Mouse (Mus musculus): ENCODE measurements around the gene Usp10. TPM values are rescaled to one million over a fixed set of nuclear protein-coding genes. Genes with fewer than 3 reads are reported as not detected.

Usp10 gene
- polyA plus RNA-seq, 1 experiment from 2014 or later: 112 TPM

- Histone ChIP-seq H3K27ac (ENCODE audit: poor library complexity, severe bottlenecking) (no peak overlapping the region), H3K9me3 (replicated peaks) (no peaks in the 10 kb centered on the region), H3K27me3 (replicated peaks) (no peaks in the 10 kb centered on the region), H3K4me3 (no peak overlapping the region), H3K9ac (no peak overlapping the region), H3K4me2 (no peak overlapping the region), H3K36me3 (peaks cover 59% of the 10 kb centered on the region), H3K4me1 (replicated peaks) (peaks cover 21% of the 10 kb centered on the region)
- ATAC-seq (ENCODE audit: insufficient number of reproducible peaks, low FRiP score): no peak
- 90% methylated on average over 7 of the region's 7 CpGs for WGBS
These were observed 28.3 kb downstream of the Usp10 start for GRCm38 (mm10) chr8:119938481-119938880.

GRCm38 (mm10) chr8:119939336-119939735 is 29.2 kb downstream of the Usp10 start:
- ATAC-seq (ENCODE audit: insufficient number of reproducible peaks, low FRiP score): no peak
- Histone ChIP-seq H3K9me3 (replicated peaks) (no peaks in the 10 kb centered on the region), H3K27me3 (replicated peaks) (no peaks in the 10 kb centered on the region), H3K4me3 (no peak overlapping the region), H3K4me1 (replicated peaks) (peaks cover 21% of the 10 kb centered on the region), H3K9ac (no peak overlapping the region), H3K27ac (ENCODE audit: poor library complexity, severe bottlenecking) (no peak overlapping the region), H3K36me3 (peaks cover 59% of the 10 kb centered on the region), H3K4me2 (no peak overlapping the region)
- 91% methylated on average over 2 of the region's 2 CpGs for WGBS

- Histone ChIP-seq H3K36me3 (peaks cover 66% of the 10 kb centered on the region), H3K4me1 (replicated peaks) (peaks cover 14% of the 10 kb centered on the region), H3K27me3 (replicated peaks) (no peaks in the 10 kb centered on the region), H3K27ac (ENCODE audit: poor library complexity, severe bottlenecking) (no peak overlapping the region), H3K9me3 (replicated peaks) (no peaks in the 10 kb centered on the region), H3K4me3 (no peak overlapping the region), H3K4me2 (no peak overlapping the region), H3K9ac (no peak overlapping the region)
- WGBS: 95% methylated on average over 18 of the region's 18 CpGs
- no peak for ATAC-seq (ENCODE audit: insufficient number of reproducible peaks, low FRiP score)
These were observed 31.3 kb downstream of the Usp10 start for GRCm38 (mm10) chr8:119941471-119941870.

- no peaks in the 10 kb centered on the region for H3K9me3 ChIP-seq (replicated peaks)
- WGBS: 97% methylated on average over 10 of the region's 10 CpGs
- no peaks in the 10 kb centered on the region for H3K27me3 ChIP-seq (replicated peaks)
- peaks cover 64% of the 10 kb centered on the region for H3K36me3 ChIP-seq
- H3K9ac ChIP-seq: no peak overlapping the region
- no peak for ATAC-seq (ENCODE audit: insufficient number of reproducible peaks, low FRiP score)
- peaks cover 19% of the 10 kb centered on the region for H3K4me1 ChIP-seq (replicated peaks)
- H3K4me3 ChIP-seq: no peak overlapping the region
- H3K27ac ChIP-seq (ENCODE audit: poor library complexity, severe bottlenecking): no peak overlapping the region
- no peak overlapping the region for H3K4me2 ChIP-seq
These were observed 33.5 kb downstream of the Usp10 start for GRCm38 (mm10) chr8:119943616-119944015.

- Histone ChIP-seq H3K9ac (no peak overlapping the region), H3K27me3 (replicated peaks) (no peaks in the 10 kb centered on the region), H3K9me3 (replicated peaks) (no peaks in the 10 kb centered on the region), H3K4me1 (replicated peaks) (peaks cover 19% of the 10 kb centered on the region), H3K27ac (ENCODE audit: poor library complexity, severe bottlenecking) (no peak overlapping the region), H3K4me2 (no peak overlapping the region), H3K4me3 (no peak overlapping the region), H3K36me3 (peaks cover 66% of the 10 kb centered on the region)
- WGBS: 66% methylated on average over 9 of the region's 9 CpGs
- ATAC-seq (ENCODE audit: insufficient number of reproducible peaks, low FRiP score): no peak
These were observed 34.1 kb downstream of the Usp10 start for GRCm38 (mm10) chr8:119944096-119944811.

- Histone ChIP-seq H3K36me3 (peaks cover 75% of the 10 kb centered on the region), H3K4me2 (no peak overlapping the region), H3K4me3 (no peak overlapping the region), H3K27ac (ENCODE audit: poor library complexity, severe bottlenecking) (no peak overlapping the region), H3K27me3 (replicated peaks) (no peaks in the 10 kb centered on the region), H3K9me3 (replicated peaks) (no peaks in the 10 kb centered on the region), H3K9ac (no peak overlapping the region), H3K4me1 (replicated peaks) (peaks cover 19% of the 10 kb centered on the region)
- 82% methylated on average over 8 of the region's 8 CpGs for WGBS
- ATAC-seq (ENCODE audit: insufficient number of reproducible peaks, low FRiP score): no peak
These were observed 36.2 kb downstream of the Usp10 start for GRCm38 (mm10) chr8:119946326-119946865.

- peaks cover 75% of the 10 kb centered on the region for H3K36me3 ChIP-seq
- no peak for ATAC-seq (ENCODE audit: insufficient number of reproducible peaks, low FRiP score)
- H3K4me1 ChIP-seq (replicated peaks): peaks cover 19% of the 10 kb centered on the region
- H3K9ac ChIP-seq: no peak overlapping the region
- no peaks in the 10 kb centered on the region for H3K9me3 ChIP-seq (replicated peaks)
- 77% methylated on average over 19 of the region's 19 CpGs for WGBS
- H3K4me2 ChIP-seq: no peak overlapping the region
- no peaks in the 10 kb centered on the region for H3K27me3 ChIP-seq (replicated peaks)
- no peak overlapping the region for H3K4me3 ChIP-seq
- no peak overlapping the region for H3K27ac ChIP-seq (ENCODE audit: poor library complexity, severe bottlenecking)
These were observed 37.5 kb downstream of the Usp10 start for GRCm38 (mm10) chr8:119947653-119948052.

- Histone ChIP-seq H3K4me1 (replicated peaks) (peaks cover 19% of the 10 kb centered on the region), H3K27ac (ENCODE audit: poor library complexity, severe bottlenecking) (no peak overlapping the region), H3K4me3 (no peak overlapping the region), H3K9ac (no peak overlapping the region), H3K36me3 (peaks cover 81% of the 10 kb centered on the region), H3K9me3 (replicated peaks) (no peaks in the 10 kb centered on the region), H3K4me2 (no peak overlapping the region), H3K27me3 (replicated peaks) (no peaks in the 10 kb centered on the region)
- 90% methylated on average over 15 of the region's 15 CpGs for WGBS
- no peak for ATAC-seq (ENCODE audit: insufficient number of reproducible peaks, low FRiP score)
These were observed 38.2 kb downstream of the Usp10 start for GRCm38 (mm10) chr8:119948340-119948739.

GRCm38 (mm10) chr8:119952282-119952681 is 42.1 kb downstream of the Usp10 start:
- H3K9ac ChIP-seq: no peak overlapping the region
- H3K4me3 ChIP-seq: no peak overlapping the region
- H3K27me3 ChIP-seq (replicated peaks): no peaks in the 10 kb centered on the region
- no peak for ATAC-seq (ENCODE audit: insufficient number of reproducible peaks, low FRiP score)
- WGBS: 88% methylated on average over 7 of the region's 7 CpGs
- H3K36me3 ChIP-seq: peaks cover 95% of the 10 kb centered on the region
- no peak overlapping the region for H3K27ac ChIP-seq (ENCODE audit: poor library complexity, severe bottlenecking)
- H3K4me2 ChIP-seq: no peak overlapping the region
- no peaks in the 10 kb centered on the region for H3K9me3 ChIP-seq (replicated peaks)
- peaks cover under 1% of the 10 kb centered on the region for H3K4me1 ChIP-seq (replicated peaks)

GRCm38 (mm10) chr8:119952747-119953146 is 42.6 kb downstream of the Usp10 start:
- Histone ChIP-seq H3K4me3 (no peak overlapping the region), H3K36me3 (peaks cover 96% of the 10 kb centered on the region), H3K4me2 (no peak overlapping the region), H3K4me1 (replicated peaks) (no peaks in the 10 kb centered on the region), H3K27ac (ENCODE audit: poor library complexity, severe bottlenecking) (no peak overlapping the region), H3K27me3 (replicated peaks) (no peaks in the 10 kb centered on the region), H3K9ac (no peak overlapping the region), H3K9me3 (replicated peaks) (no peaks in the 10 kb centered on the region)
- WGBS: 90% methylated on average over 5 of the region's 5 CpGs
- no peak for ATAC-seq (ENCODE audit: insufficient number of reproducible peaks, low FRiP score)

- Histone ChIP-seq H3K4me1 (replicated peaks) (peaks cover 2% of the 10 kb centered on the region; the same call in 1 of the 2 replicates), H3K27me3 (replicated peaks) (no peaks in the 10 kb centered on the region), H3K9ac (no peak overlapping the region), H3K4me2 (no peak overlapping the region), H3K36me3 (peaks cover 82% of the 10 kb centered on the region), H3K27ac (ENCODE audit: poor library complexity, severe bottlenecking) (no peak overlapping the region), H3K4me3 (no peak overlapping the region), H3K9me3 (replicated peaks) (no peaks in the 10 kb centered on the region)
- 89% methylated on average over 8 of the region's 8 CpGs for WGBS
- no peak for ATAC-seq (ENCODE audit: insufficient number of reproducible peaks, low FRiP score)
These were observed 45.2 kb downstream of the Usp10 start for GRCm38 (mm10) chr8:119955333-119955732.

- no peak for ATAC-seq (ENCODE audit: insufficient number of reproducible peaks, low FRiP score)
- Histone ChIP-seq H3K9ac (no peak overlapping the region), H3K4me3 (no peak overlapping the region), H3K27me3 (replicated peaks) (no peaks in the 10 kb centered on the region), H3K36me3 (peaks cover 55% of the 10 kb centered on the region), H3K9me3 (replicated peaks) (no peaks in the 10 kb centered on the region), H3K4me2 (no peak overlapping the region), H3K4me1 (replicated peaks) (peaks cover 7% of the 10 kb centered on the region; the same call in 1 of the 2 replicates), H3K27ac (ENCODE audit: poor library complexity, severe bottlenecking) (no peak overlapping the region)
- 95% methylated on average over 10 of the region's 10 CpGs for WGBS
These were observed 47.9 kb downstream of the Usp10 start for GRCm38 (mm10) chr8:119958076-119958475.
